Mouse (Mus musculus) embryo, embryonic 10 days (tissue): ENCODE measurements around the gene Mgat3.

ENCODE experiments used
- DNase-seq: peaks from one replicate; pipeline ENCODE4 v3.0.0-alpha.2; 2015; ENCODE audit warnings: low spot score

Gene Mgat3

GRCm38 (mm10) chr15:80149517-80149916, 24.0 kb upstream of the Mgat3 start:
- DNase-seq: no peak

GRCm38 (mm10) chr15:80152663-80153062, 20.9 kb upstream of the Mgat3 start:
- no peak for DNase-seq

DNA sequence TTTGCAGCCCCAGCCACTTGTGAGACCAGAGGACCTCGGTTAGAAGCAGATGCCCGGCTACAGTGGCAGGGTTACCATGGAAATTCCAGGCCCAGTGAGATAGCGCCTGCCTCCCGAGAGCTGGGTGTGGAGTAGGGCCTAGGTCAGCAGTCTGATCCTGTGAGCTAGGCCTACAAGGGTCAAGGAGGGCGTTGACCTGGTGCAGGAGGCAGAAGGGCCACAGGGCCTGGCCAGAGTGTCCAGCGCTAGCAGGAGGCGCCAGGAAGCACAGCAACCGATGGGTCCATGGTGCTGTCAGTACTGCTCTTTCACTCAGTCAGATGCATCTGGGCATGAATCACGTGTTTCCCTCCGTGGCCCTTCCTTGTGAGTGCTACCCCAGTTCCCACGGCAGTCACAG, 19.8 kb upstream of the Mgat3 start:
- DNase-seq: no peak

GRCm38 (mm10) chr15:80155707-80156106, 17.8 kb upstream of the Mgat3 start:
- no peak for DNase-seq

DNA sequence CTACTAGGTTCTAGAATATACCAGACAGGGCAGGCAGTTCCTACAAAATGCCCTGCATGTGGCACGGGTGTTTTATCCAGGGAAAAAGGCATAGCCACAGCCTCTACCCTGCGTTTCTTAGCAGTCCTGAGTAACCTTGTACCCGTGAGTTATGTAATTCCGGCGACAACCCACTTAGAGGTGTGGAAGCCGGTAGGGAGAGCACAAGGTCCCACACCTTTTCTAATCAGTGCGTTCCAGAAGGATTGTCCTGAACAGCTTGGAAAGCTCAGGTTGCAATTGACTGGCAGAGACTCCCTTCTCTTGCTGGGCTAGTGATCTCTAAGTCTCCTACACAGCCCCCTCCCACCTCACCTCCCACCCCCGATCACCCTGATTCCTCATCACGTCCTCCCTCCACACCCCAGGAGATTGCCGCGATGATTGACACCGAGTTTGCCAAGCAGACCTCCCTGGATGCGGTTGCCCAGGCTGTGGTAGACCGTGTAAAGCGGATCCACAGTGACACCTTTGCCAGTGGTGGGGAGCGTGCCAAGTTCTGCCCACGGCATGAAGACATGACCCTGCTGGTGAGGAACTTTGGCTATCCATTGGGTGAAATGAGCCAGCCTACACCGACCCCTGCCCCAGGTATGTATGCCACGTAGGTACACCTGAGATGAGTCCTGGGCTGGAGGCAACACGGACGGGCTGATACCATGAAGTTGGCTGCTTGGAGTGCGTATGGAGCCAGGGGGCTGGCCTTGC, 16.2 kb upstream of the Mgat3 start:
- DNase-seq: no peak

DNA sequence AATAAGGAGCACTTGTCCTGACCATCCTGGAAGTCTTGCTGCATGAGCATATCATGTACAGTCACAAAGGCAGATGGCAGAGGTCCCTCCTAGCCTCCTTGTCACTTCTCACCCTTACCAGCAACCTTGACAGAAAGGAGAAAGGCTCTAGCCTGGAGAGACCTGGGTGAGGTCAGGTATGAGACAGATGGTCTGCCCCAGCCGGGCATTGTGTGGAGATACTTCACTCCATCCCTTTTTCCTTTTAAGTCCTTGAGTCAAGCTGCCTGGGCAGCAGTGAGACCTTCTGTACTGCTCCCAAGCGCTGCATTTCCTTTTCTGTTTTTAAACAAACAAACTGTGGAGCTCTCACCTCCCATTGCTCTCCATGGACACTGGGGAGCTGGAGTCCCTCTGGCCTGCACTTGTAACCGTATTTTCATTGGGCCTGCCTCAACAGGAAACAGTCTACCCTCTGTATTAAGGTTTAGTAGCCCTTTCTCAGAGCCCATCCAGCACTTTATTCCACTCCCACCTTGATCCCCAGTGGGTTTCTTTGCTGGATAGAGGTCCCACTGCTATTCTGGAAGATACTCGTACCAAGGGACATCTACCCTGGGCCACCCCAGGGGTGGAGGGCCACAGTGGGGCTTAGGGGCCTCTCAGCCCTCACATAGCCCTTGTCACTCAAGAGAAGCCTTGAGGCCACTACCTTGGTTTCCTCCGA, 15.4 kb upstream of the Mgat3 start:
- DNase-seq: no peak

DNA sequence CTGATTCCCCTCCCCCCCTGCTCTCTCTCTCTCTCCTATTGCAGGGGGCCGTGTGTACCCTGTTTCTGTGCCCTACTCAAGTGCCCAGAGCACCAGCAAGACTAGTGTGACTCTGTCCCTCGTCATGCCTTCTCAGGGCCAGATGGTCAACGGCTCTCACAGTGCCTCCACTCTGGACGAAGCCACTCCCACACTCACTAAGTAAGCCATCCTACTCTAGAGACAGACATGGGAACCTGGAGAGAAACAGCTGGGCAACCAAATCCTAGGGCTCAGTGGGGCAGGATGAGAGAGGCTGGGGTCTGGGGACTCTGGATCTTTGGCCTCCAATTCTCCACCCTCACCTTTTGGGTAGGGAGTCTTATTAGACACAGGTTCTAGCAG, 14.8 kb upstream of the Mgat3 start:
- DNase-seq: peak; percentile 35

DNA sequence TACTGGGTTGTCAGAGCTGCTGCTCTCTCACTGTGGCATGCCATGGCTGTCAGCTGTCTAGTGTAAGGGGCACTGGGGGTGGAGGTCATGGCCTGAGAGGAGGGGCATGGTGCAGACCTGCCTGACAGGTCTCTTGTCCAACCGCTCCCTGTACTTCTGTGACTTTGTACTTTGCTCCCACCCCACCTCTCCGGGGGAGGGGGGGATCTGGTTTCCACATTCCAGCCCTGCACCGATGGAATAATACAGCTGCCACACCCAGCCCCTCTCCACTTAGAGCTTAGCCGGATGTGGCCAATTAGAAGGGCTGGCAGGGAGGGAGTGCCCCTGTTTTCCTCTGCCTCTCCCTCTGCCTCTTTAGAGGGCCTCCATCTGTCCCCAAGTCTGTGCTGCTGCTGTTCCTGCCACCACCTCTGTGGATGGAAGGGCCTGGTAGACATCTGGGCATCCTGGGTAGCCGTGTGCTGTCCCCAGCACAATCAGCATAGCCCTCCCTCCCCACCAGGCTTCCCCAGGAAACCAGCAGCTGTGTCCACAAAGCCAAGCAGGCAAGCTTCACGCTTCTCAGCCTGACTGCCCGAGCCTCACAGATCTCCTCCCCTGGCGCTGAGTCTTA, 14.1 kb upstream of the Mgat3 start:
- peak; percentile 70 for DNase-seq

GRCm38 (mm10) chr15:80160223-80160622, 13.3 kb upstream of the Mgat3 start:
- no peak for DNase-seq

DNA sequence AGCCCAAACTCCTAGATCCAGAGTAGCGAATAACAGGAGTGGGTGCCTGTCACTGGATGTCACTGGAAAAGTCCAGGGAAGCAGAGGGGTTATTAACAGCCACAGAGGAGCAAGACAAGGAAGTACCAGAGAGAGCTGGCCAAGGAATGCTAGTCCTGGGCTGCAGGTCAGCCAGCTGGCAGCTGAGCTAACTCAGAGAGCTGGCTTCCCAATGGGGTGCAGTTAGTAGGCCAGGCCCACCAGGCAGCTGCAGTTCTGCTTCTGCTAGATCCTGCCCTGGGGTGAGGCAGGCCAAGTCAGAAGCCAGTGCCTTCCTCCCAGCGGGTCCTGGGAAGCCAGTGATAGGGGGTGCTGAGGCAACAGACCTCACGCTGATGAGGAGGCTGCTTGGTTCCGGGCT, 12.8 kb upstream of the Mgat3 start:
- DNase-seq: no peak

DNA sequence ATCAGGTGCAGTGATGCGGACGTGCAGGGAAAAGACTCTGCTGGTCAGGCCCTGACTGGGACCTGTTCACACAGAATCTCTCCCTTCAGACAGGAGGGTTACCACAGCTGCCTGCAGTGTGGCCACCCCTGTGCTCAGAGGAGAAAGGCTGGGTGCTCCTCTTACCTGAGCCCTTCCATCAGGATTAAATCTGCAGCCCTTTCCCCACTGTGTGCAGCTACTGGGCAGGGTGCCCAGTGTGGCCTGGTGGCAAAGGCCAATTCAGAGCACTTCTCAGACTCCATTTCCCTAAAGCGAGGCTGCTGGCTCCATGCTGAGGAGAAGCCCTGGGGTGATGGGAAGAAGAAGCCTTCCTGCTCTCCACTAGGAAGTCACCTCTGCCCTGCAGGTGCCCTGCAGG, 12.3 kb upstream of the Mgat3 start:
- DNase-seq: no peak

DNA sequence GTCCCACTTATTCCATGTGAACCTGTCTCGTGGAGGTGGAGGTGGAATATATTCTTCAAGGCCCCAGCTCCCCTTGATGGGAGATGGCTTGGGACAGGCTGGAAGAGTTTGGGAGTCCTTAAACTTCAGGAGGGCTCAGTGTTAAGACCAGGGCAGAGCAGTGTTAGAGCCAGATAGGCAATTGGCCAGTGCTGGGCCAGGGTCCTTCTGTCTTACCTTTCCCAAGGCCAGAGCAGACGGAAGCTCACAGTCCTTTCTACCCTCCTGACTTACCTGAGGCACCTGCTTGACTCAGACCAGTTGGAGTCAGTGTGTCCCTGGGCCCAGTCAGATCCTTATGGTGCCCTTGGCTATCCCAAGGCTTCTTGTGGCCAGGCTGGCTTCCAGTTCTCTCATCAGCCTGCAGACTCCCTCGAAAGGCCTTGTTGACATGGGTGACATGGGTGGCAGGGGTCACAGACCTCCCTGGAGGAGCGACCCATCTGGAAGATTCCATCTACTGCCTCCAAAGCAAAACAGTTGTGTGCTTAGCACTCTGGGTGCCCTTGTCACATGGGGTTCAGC, 11.0 kb upstream of the Mgat3 start:
- no peak for DNase-seq

DNA sequence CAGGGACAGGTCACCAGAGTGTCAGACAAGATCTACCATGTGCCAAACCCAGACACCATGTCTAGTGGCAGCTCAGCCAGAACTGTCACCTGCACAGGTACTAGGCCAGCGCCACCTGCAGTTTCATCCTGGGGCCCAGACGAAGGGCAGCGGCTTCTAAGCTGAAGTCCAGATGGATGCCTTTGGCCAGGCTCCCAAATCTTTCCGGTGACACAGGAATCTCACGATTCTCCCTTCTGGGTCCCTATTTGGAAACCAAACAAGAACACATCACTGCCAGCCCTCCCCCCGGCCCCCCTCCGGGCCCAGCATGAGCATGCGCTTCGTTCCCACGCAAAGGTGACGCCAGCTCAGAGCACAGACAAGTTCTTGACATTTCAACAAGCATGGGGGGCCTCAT, 10.2 kb upstream of the Mgat3 start:
- no peak for DNase-seq

GRCm38 (mm10) chr15:80163716-80164115, 9.8 kb upstream of the Mgat3 start:
- no peak for DNase-seq

- DNase-seq: no peak
Observed at GRCm38 (mm10) chr15:80165396-80165795, 8.1 kb upstream of the Mgat3 start.

- DNase-seq: no peak
Observed at GRCm38 (mm10) chr15:80169484-80169883, 4.0 kb upstream of the Mgat3 start.

DNA sequence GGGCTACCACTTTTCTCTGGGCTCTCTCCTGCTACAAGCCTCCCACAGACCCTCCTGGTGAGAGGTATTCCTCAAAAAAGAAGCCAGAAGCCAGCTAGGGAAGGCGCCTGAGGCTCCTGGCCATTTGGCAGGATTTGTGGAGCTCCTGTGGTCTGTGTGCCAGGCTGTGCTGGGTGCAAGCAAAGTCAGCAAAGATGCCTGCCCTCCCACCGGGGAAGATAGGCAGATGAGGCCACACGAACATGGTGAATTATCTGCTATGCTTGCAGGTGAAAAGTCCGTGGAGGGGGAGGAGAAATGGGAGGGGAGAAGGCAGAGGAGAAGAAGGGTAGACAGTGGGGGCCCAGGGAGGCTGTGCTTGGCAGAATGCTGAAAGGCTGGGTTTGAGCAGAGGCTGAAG, 3.2 kb upstream of the Mgat3 start:
- DNase-seq: no peak

GRCm38 (mm10) chr15:80171286-80171685, 2.2 kb upstream of the Mgat3 start:
- peak; percentile 42 for DNase-seq

DNA sequence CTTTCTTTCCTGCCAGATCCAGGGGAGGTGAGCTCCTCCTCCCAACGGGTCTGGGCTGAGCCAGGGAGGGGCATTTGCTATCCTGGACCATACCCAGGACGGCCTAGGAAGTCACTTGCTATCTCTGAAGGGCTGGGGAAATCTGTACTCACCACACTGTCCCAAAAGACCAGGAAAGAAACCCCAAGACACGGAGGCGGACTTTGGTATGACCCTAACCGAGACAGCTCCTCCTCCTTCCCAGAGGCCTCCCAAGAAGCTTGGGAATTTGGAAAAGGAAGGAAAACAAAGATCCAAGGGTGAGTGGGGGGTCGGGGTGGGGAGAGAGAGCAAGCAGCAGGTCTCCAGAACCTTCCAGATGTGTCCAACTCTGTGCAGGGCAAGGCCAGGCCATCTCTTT, 1.7 kb upstream of the Mgat3 start:
- DNase-seq: no peak

DNA sequence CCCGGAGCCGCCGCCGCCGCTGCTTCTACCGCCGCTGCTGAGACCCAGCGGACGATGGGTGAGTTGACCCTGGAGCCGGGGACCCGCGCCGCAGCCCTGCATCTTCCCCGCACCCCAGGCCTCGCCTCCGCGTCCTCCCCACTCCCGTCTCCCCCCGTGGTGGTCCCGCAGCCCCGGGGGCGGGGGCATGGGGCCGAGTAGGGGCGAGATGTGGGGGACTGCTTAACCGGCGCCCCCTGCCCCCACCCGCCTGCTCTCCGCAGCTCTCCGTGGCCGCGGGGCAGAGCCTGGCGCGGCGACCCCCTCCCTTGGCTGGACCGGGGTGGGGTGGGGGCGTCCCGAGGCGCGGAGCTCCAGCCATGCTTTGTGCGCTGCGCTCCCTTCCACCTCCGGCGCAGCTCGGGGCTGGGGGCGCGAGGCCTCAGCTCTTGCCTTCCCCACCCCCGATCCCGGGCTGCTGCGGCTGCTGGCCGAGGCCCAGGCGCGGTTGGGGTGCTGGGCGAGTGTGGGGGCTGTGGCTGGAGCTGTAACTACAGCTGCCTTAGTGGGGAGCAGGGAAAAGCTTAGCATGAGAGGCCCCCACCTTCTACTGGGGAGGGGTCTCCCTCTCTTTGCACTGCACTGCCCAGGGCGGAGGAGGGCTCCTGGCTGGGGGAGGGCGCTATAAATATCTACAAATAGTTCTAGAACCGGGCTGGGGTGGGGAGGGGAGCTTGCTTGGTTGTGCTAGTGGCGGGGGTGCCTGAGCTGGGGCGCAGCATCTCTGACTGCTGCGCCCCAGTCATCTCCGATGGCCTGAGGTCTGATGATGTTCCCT, 468 bp downstream of the Mgat3 start:
- peak; percentile 32 for DNase-seq

- no peak for DNase-seq
Observed at GRCm38 (mm10) chr15:80174598-80174875, 1.0 kb downstream of the Mgat3 start.

DNA sequence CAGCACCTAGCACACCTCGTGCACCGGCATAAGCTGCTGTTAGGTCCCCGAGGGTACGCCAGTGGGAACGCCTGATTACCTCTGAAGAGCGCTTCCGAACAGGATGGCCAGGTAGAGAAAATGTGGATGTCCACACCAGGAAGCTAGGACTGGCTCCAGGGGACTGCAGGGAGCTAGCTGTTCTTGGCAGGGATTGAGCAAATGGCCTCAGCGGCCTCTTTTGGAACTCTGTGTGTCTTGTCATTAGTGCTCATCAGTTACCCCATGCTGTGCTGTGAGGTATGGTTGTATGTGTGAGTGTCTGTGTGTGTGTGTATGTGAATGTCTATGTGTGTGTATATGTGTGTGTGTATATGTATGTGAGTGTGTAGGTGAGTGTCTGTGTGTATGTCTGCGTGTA, 1.8 kb downstream of the Mgat3 start:
- DNase-seq: no peak
